Mouse (Mus musculus): ENCODE results near the gene Mettl18.

GRCm38 (mm10) chr1:163953396-163953795 lies 41.3 kb upstream of the Mettl18 start:
- no peak for TF ChIP-seq CTCF (IDR thresholded peaks at IDR 0.05; ENCODE audit: borderline replicate concordance, insufficient read depth, low read depth, low read length)
- TF ChIP-seq POLR2A (IDR thresholded peaks at IDR 0.05; ENCODE audit: borderline replicate concordance, insufficient read depth, low read length): no peak
